Mouse (Mus musculus) lung, adult 2 months (tissue): Measurements from ENCODE around the gene Adam19. TPM values are rescaled to one million over a fixed set of nuclear protein-coding genes. Genes with fewer than 3 reads are reported as not detected.
"Not testable (repeated sequence)": the region's sequence is repeated elsewhere in the genome, so short reads cannot be mapped to it uniquely, and the experiment has no call there.

Experiments
- DNase-seq: peaks from one replicate; pipeline ENCODE4 v3.0.0; 2022
- H3K4me1 ChIP-seq: fragments of 200-500 bp; 2 replicates; pipeline ENCODE4 v1.6.1; 2011; ENCODE audit warnings: low read length; ENCODE audit not compliant: control insufficient read depth, insufficient read depth
- H3K4me3 ChIP-seq: fragments of 200-500 bp; replicated peaks from 2 replicates; pipeline ENCODE3; 2011; ENCODE audit warnings: low read depth, mild to moderate bottlenecking, control low read depth, low read length; ENCODE audit errors: extremely low read depth
- CTCF ChIP-seq: fragments of 200-500 bp; IDR thresholded peaks from 2 replicates; pipeline ENCODE4 v1.5.1; 2011; ENCODE audit warnings: mild to moderate bottlenecking, low read length, control low read depth; ENCODE audit not compliant: insufficient read depth
- POLR2A ChIP-seq: fragments of 200-500 bp; IDR thresholded peaks from 2 replicates; pipeline ENCODE4 v1.6.1; 2011; ENCODE audit warnings: low read depth, mild to moderate bottlenecking, control low read depth, low read length, borderline replicate concordance; ENCODE audit errors: extremely low read depth
- WGBS: fragments of 180-500 bp; shearing (Covaris S2); methylation state at CpG from one replicate; pipeline ENCODE4 v1.1.7; 2018; 5-methylcytosine and 5-hydroxymethylcytosine counted together
- polyA plus RNA-seq: library from polyadenylated mRNA; depleted of rRNA; stranded (reverse); fragments of >200 nt; gene quantifications from 2 replicates; pipeline ENCODE4 v1.2.3, GENCODE M21; 2012

Gene Adam19
- polyA plus RNA-seq, 1 experiment: 29.4 TPM

- WGBS: 52% methylated on average over 3 of the region's 3 CpGs
- no peak for TF ChIP-seq CTCF
- TF ChIP-seq POLR2A: no peak
- no peak for DNase-seq
- H3K4me3 ChIP-seq: no peak overlapping the region
- no peaks in the 10 kb centered on the region for H3K4me1 ChIP-seq
Observed at GRCm38 (mm10) chr11:46031470-46031869, 24.3 kb upstream of the Adam19 start.

DNA sequence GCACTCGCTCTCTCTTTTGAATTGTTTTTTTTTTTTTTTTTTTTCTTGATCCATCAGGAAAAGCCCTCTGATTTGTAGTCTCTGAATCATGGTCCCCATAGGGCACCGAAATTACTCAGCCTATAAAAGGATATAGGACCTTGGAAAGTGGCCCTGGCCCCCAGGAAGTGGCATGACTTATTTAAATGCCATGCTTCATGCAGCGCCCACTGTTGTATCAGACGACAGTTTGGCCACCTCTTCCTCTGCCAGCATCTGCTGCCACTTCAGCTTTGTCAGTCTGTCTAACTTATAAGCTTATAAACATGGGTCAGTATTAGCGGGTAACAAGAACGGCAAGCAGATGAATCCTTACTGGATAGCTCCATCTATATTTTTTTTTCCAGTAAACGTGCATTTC is 22.8 kb upstream of the Adam19 start:
- TF ChIP-seq CTCF: no peak
- TF ChIP-seq POLR2A: no peak
- 84% methylated on average over 7 of the region's 7 CpGs for WGBS

DNA sequence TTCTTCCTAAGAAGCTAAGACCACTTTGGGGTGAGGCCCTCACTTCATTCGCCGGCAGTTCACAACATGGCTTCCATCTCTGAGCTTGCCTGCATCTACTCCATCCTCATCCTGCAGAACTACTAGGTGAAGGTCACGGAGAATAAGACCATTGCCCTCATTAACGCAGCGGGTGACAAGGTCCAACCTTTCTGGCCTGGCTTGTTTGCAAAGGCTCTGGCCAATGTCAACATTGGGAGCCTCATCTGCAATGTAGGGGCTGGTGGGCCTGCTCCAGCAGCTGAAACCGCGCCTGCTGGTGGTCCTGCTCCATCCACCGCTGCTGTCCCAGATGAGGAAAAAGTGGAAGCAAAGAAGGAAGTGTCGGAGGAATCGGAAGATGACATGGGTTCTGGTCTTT is 19.4 kb upstream of the Adam19 start:
- 97% methylated on average over 10 of the region's 10 CpGs for WGBS
- TF ChIP-seq POLR2A (no peak), CTCF (no peak)

More for the DNA sequence above, 22.8 kb upstream of the Adam19 start:
- Histone ChIP-seq H3K4me1 (no peaks in the 10 kb centered on the region), H3K4me3 (no peak overlapping the region)
- no peak for DNase-seq

GRCm38 (mm10) chr11:46038901-46039300 is 16.9 kb upstream of the Adam19 start:
- Histone ChIP-seq H3K4me3 (no peak overlapping the region), H3K4me1 (no peaks in the 10 kb centered on the region)
- TF ChIP-seq CTCF: no peak
- no peak for TF ChIP-seq POLR2A
- WGBS: 68% methylated on average over 15 of the region's 15 CpGs
- DNase-seq: no peak

More for the DNA sequence above, 19.4 kb upstream of the Adam19 start:
- Histone ChIP-seq H3K4me3 (no peak overlapping the region), H3K4me1 (no peaks in the 10 kb centered on the region)
- no peak for DNase-seq

- WGBS: 30% methylated on average over 11 of the region's 11 CpGs
- H3K4me1 ChIP-seq: no peaks in the 10 kb centered on the region
- no peak for TF ChIP-seq POLR2A
- TF ChIP-seq CTCF: no peak
- DNase-seq: no peak
- H3K4me3 ChIP-seq: no peak overlapping the region
Observed at GRCm38 (mm10) chr11:46039335-46039734, 16.5 kb upstream of the Adam19 start.

GRCm38 (mm10) chr11:46040841-46041556 is 14.8 kb upstream of the Adam19 start:
- DNase-seq: no peak
- no peaks in the 10 kb centered on the region for H3K4me1 ChIP-seq
- WGBS: 63% methylated on average over 9 of the region's 9 CpGs
- H3K4me3 ChIP-seq: no peak overlapping the region
- no peak for TF ChIP-seq POLR2A
- no peak for TF ChIP-seq CTCF

DNA sequence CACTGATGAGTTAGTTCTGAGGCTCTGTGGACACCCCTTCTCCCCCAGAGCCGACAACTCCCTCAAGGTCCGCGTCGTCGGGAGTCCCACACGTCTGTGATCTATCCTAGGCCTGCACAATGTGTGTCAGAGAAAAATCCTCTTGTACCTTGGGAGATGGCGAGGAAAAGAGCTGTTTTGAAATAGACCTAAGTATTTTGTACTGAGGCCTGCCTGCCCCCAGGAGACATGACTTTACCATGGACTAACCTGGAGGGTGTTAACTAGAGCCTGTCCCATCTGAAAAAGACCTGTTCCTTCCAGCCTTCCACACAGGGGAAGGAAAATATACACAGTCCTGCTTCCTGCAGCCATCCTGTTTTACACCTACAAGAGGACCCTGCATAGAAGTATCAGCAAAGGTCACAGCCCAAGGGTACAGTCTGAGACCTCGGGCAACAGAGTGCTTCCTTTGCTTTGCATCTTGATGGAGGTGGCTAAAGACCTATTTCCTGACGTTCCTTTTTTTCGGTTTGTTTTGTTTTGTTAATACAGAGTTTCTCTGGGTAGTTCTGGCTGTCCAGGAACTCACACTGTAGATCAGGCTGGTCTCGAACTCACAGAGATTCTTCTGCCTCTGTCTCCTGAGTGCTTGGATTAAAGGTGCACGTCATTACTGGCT is 14.1 kb upstream of the Adam19 start:
- TF ChIP-seq POLR2A: no peak
- WGBS: 62% methylated on average over 12 of the region's 12 CpGs
- no peak overlapping the region for H3K4me3 ChIP-seq
- DNase-seq: no peak
- H3K4me1 ChIP-seq: no peaks in the 10 kb centered on the region

- TF ChIP-seq CTCF (no peak), POLR2A (no peak)
- Histone ChIP-seq H3K4me3 (no peak overlapping the region), H3K4me1 (no peaks in the 10 kb centered on the region)
- no peak for DNase-seq
- 95% methylated on average over 5 of the region's 5 CpGs for WGBS
Observed at GRCm38 (mm10) chr11:46044781-46045180, 11.0 kb upstream of the Adam19 start.

GRCm38 (mm10) chr11:46047264-46047663 is 8.5 kb upstream of the Adam19 start:
- WGBS: 79% methylated on average over 3 of the region's 3 CpGs
- TF ChIP-seq POLR2A (no peak), CTCF (no peak)
- Histone ChIP-seq H3K4me1 (no peaks in the 10 kb centered on the region), H3K4me3 (no peak overlapping the region)
- no peak for DNase-seq

DNA sequence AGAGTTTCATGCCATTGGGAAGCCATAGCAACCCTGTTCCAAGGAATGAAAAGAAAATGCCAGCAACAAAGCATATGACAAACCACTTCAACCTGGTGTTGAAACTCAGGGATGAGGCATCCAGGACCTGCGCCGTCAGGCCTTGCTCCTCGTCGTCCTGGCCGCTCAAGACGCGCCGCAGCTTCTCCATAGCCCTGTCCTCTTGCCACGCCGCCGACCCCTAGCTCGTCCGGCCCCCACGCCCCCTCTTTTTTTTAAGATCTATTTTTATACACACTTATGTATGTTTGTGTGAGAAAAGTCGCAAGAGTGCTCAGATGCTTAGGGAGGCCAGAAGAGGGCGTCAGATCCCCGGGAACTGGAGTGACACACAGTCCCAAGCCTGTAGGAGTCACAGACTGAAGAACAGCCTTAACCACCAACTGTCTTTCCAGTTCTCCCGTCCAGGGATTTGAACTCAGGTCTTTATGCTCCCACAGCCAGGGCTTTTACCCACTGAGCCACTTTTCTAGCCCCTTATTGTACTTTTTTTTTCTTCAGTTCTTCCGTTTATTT is 3.6 kb upstream of the Adam19 start, which contains the start of gene Gm12166:
Gene Gm12166, minus strand, starts transcription at position 217 of the 555 bp plus-strand sequence.
- H3K4me3 ChIP-seq, H3K4me1 ChIP-seq: not testable (repeated sequence)
- DNase-seq: peak; percentile 62
- 23% methylated on average over 19 of the region's 19 CpGs for WGBS
- TF ChIP-seq CTCF: peak; percentile 83

GRCm38 (mm10) chr11:46053457-46053856 is 2.3 kb upstream of the Adam19 start:
- H3K4me3 ChIP-seq: not testable (repeated sequence)
- WGBS: 95% methylated on average over 3 of the region's 3 CpGs

More at GRCm38 (mm10) chr11:46053457-46053856, 2.3 kb upstream of the Adam19 start:
- DNase-seq, H3K4me1 ChIP-seq: not testable (repeated sequence)
